Mouse (Mus musculus): ENCODE measurements around the gene Ica1.

- TF ChIP-seq CTCF (IDR thresholded peaks at IDR 0.05 in 2 of 3, conservative IDR thresholded peaks at IDR 0.05 in 1 of 3; ENCODE audit: control insufficient read depth in 1 of 3, insufficient read depth in 1 of 3, low read depth in 2 of 3, low read length in 3 of 3, poor library complexity in 1 of 3, severe bottlenecking in 1 of 3) (no peak), POLR2A (IDR thresholded peaks at IDR 0.05; ENCODE audit: control insufficient read depth in 1 of 2, insufficient read depth in 1 of 2, low read depth in 1 of 2, low read length in 2 of 2, poor library complexity in 1 of 2) (no peak), BHLHE40 (IDR thresholded peaks at IDR 0.05; ENCODE audit: borderline replicate concordance, low read depth, low read length) (no peak), MAX (IDR thresholded peaks at IDR 0.05; ENCODE audit: low read length) (no peak), NELFE (IDR thresholded peaks at IDR 0.05; ENCODE audit: low read depth, low read length) (no peak), CHD2 (IDR thresholded peaks at IDR 0.05; ENCODE audit: low read length) (no peak), GATA1 (IDR thresholded peaks at IDR 0.05; ENCODE audit: low read depth, low read length) (no peak), TBP (IDR thresholded peaks at IDR 0.05; ENCODE audit: low read depth, low read length) (no peak), ELF1 (IDR thresholded peaks at IDR 0.05; ENCODE audit: low read depth, low read length) (no peak)
These were observed 87.8 kb downstream of the Ica1 start for GRCm38 (mm10) chr6:8690441-8690840.
